Mouse (Mus musculus) forebrain, embryonic 14.5 days (tissue): ENCODE measurements around the gene Washc1. TPM values are rescaled to one million over a fixed set of nuclear protein-coding genes. Genes with fewer than 3 reads are reported as not detected.
A peak's percentile ranks its signal among the peaks of the same experiment; 100 is the strongest.

Experiments
- ATAC-seq: fragments of 200-750 bp; cut with Nextera tagmentation; 2 replicates; pipeline ENCODE4 v1.8.0; 2017; ENCODE audit warnings: mild to moderate bottlenecking, moderate library complexity
- DNase-seq: peaks from one replicate; pipeline ENCODE4 v3.0.0-alpha.2; 2015; ENCODE audit warnings: low spot score
- H3K27ac ChIP-seq: fragments of 300-500 bp; sonication (generic); 2 replicates; pipeline ENCODE4 v1.5.1; 2014; ENCODE audit warnings: low read depth, mild to moderate bottlenecking, control low read depth, low read length, moderate library complexity
- H3K27me3 ChIP-seq: fragments of 300-500 bp; sonication (generic); replicated peaks from 2 replicates; pipeline ENCODE4 v1.6.1; 2014; ENCODE audit warnings: low read length, control low read depth, mixed read lengths; ENCODE audit not compliant: control insufficient read depth, insufficient read depth
- H3K36me3 ChIP-seq: fragments of 300-500 bp; sonication (generic); 2 replicates; pipeline ENCODE4 v1.6.1; 2014; ENCODE audit warnings: low read length, control low read depth; ENCODE audit not compliant: control insufficient read depth, insufficient read depth
- H3K4me1 ChIP-seq: fragments of 300-500 bp; sonication (generic); 2 replicates; pipeline ENCODE4 v1.6.1; 2014; ENCODE audit warnings: antibody characterized with exemption, low read length, control low read depth; ENCODE audit not compliant: control insufficient read depth, insufficient read depth
- H3K4me2 ChIP-seq: fragments of 300-500 bp; sonication (generic); 2 replicates; pipeline ENCODE4 v1.6.1; 2014; ENCODE audit warnings: mild to moderate bottlenecking, control low read depth, low read length
- H3K4me3 ChIP-seq: fragments of 300-500 bp; sonication (generic); 2 replicates; pipeline ENCODE4 v1.5.1; 2014; ENCODE audit warnings: low read depth, low read length, control low read depth
- H3K9ac ChIP-seq: fragments of 300-500 bp; sonication (generic); 2 replicates; pipeline ENCODE4 v1.6.1; 2014; ENCODE audit warnings: mild to moderate bottlenecking, low read length, control low read depth, moderate library complexity
- H3K9me3 ChIP-seq: fragments of 300-500 bp; sonication (generic); replicated peaks from 2 replicates; pipeline ENCODE4 v1.6.1; 2016; ENCODE audit warnings: low read length, control low read depth, mixed read lengths; ENCODE audit not compliant: control insufficient read depth
- WGBS: fragments of 180-500 bp; shearing (Covaris S2); extraction: QIAGEN DNeasy Blood & Tissue Kit; methylation state at CpG from one replicate; pipeline ENCODE4 v1.1.7; 2014; 5-methylcytosine and 5-hydroxymethylcytosine counted together
- polyA plus RNA-seq: library from polyadenylated mRNA; unstranded; fragments of >200 nt; fragmentation: Nextera tagmentation; extraction: Ambion mirVana; gene quantifications from 2 replicates; pipeline ENCODE4 v1.2.1, GENCODE M21; 2014

Gene Washc1
- polyA plus RNA-seq, 1 experiment from 2014 or later: 35.6 TPM

DNA sequence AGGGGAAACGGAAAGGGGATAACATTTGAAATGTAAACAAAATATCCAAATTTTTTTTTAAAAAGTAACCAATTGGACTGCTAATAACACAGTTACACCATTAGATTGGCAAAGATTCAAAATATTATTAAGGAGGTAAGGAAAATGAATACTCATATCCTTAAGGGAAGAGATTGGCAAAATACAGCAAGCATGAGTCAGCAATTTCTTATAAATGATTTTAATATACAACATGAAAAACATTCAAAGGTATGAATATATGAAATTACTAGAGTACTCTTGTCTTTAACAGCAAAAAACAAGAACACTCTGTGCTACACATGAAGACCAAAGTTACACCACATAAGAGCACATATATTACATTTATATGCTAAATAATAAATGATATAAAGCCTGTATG, 26.3 kb upstream of the Washc1 start:
- no peak for ATAC-seq
- Histone ChIP-seq H3K36me3 (peaks cover 49% of the 10 kb centered on the region), H3K27ac (no peak overlapping the region), H3K9me3 (no peaks in the 10 kb centered on the region), H3K9ac (no peak overlapping the region), H3K4me2 (no peak overlapping the region), H3K27me3 (no peaks in the 10 kb centered on the region), H3K4me1 (no peaks in the 10 kb centered on the region), H3K4me3 (no peak overlapping the region)
- DNase-seq: no peak
- 100% methylated on average over 1 of the region's 1 CpGs for WGBS

- no peak overlapping the region for H3K4me2 ChIP-seq
- no peak for DNase-seq
- no peak for ATAC-seq
- no peaks in the 10 kb centered on the region for H3K27me3 ChIP-seq
- H3K4me1 ChIP-seq: no peaks in the 10 kb centered on the region
- H3K9me3 ChIP-seq: no peaks in the 10 kb centered on the region
- H3K9ac ChIP-seq: no peak overlapping the region
- H3K36me3 ChIP-seq: peaks cover 37% of the 10 kb centered on the region
- no peak overlapping the region for H3K4me3 ChIP-seq
- no peak overlapping the region for H3K27ac ChIP-seq
Observed at GRCm38 (mm10) chr17:66090251-66090650, 21.1 kb upstream of the Washc1 start.

- no peak overlapping the region for H3K4me3 ChIP-seq
- H3K4me1 ChIP-seq: no peaks in the 10 kb centered on the region
- no peak overlapping the region for H3K4me2 ChIP-seq
- no peak overlapping the region for H3K9ac ChIP-seq
- H3K27ac ChIP-seq: no peak overlapping the region
- no peak for ATAC-seq
- H3K9me3 ChIP-seq: no peaks in the 10 kb centered on the region
- WGBS: 89% methylated on average over 2 of the region's 2 CpGs
- DNase-seq: no peak
- H3K36me3 ChIP-seq: peaks cover 25% of the 10 kb centered on the region
- H3K27me3 ChIP-seq: no peaks in the 10 kb centered on the region
Observed at GRCm38 (mm10) chr17:66091392-66091791, 20.0 kb upstream of the Washc1 start.

DNA sequence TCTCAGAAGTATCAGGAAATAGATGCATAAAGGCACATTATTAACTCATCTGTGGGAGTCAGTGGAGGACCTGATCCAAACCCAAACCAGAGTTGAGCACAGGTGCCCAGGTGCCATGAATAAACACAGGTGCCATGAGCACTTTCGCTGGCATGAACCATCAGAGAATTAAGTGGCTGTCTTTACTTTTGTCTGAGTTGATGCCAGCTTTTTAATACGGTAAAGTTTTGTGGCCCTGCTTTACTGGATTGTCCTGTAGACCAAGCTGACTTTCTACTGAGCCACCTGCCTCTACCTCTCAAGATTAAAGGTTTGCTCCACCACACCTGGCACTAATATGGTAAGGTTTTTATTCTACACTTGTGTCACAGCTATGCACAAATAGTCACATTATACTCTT, 19.3 kb upstream of the Washc1 start:
- ATAC-seq (no peak), DNase-seq (no peak)
- Histone ChIP-seq H3K27me3 (no peaks in the 10 kb centered on the region), H3K4me1 (no peaks in the 10 kb centered on the region), H3K4me2 (no peak overlapping the region), H3K27ac (no peak overlapping the region), H3K4me3 (no peak overlapping the region), H3K36me3 (peaks cover 19% of the 10 kb centered on the region), H3K9me3 (no peaks in the 10 kb centered on the region), H3K9ac (no peak overlapping the region)
- WGBS: 98% methylated on average over 2 of the region's 2 CpGs

DNA sequence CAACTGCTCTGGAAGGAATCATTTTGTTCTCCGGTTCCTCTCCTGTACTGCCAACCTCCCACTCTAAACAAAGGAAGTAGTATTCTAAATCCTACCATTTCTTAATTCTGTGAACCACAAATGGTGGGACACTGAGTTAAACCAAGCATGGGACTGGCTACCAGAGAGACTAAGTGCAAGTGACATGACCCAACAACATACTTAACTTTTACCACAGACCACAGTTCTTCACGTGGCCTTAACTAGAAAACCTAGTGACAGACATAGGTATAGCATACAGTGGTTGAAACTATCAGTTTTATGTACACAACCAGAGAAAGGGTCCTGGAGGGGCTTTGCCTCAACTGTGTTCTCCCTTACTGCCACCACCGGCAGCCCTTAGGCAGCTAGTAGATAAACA, 18.7 kb upstream of the Washc1 start:
- WGBS: 86% methylated on average over 3 of the region's 3 CpGs
- Histone ChIP-seq H3K36me3 (peaks cover 15% of the 10 kb centered on the region; the same call in 1 of the 2 replicates), H3K4me1 (no peaks in the 10 kb centered on the region), H3K4me2 (no peak overlapping the region), H3K4me3 (no peak overlapping the region), H3K9ac (no peak overlapping the region), H3K9me3 (no peaks in the 10 kb centered on the region), H3K27ac (no peak overlapping the region), H3K27me3 (no peaks in the 10 kb centered on the region)
- DNase-seq (no peak), ATAC-seq (no peak)

- H3K9me3 ChIP-seq: no peaks in the 10 kb centered on the region
- no peaks in the 10 kb centered on the region for H3K27me3 ChIP-seq
- whole genome bisulfite sequencing: under 1% methylated on average over 41 of the region's 41 CpGs
- H3K27ac ChIP-seq: peak overlapping the region; percentile 94
- peak overlapping the region; percentile 95 for H3K4me3 ChIP-seq
- peaks cover 8% of the 10 kb centered on the region for H3K4me1 ChIP-seq
- peak overlapping the region; percentile 98 for H3K4me2 ChIP-seq
- ATAC-seq (no peak), DNase-seq (peak; percentile 45)
- H3K36me3 ChIP-seq: no peaks in the 10 kb centered on the region
- H3K9ac ChIP-seq: peak overlapping the region; percentile 96
Observed at GRCm38 (mm10) chr17:66100566-66101379, 10.6 kb upstream of the Washc1 start.

DNA sequence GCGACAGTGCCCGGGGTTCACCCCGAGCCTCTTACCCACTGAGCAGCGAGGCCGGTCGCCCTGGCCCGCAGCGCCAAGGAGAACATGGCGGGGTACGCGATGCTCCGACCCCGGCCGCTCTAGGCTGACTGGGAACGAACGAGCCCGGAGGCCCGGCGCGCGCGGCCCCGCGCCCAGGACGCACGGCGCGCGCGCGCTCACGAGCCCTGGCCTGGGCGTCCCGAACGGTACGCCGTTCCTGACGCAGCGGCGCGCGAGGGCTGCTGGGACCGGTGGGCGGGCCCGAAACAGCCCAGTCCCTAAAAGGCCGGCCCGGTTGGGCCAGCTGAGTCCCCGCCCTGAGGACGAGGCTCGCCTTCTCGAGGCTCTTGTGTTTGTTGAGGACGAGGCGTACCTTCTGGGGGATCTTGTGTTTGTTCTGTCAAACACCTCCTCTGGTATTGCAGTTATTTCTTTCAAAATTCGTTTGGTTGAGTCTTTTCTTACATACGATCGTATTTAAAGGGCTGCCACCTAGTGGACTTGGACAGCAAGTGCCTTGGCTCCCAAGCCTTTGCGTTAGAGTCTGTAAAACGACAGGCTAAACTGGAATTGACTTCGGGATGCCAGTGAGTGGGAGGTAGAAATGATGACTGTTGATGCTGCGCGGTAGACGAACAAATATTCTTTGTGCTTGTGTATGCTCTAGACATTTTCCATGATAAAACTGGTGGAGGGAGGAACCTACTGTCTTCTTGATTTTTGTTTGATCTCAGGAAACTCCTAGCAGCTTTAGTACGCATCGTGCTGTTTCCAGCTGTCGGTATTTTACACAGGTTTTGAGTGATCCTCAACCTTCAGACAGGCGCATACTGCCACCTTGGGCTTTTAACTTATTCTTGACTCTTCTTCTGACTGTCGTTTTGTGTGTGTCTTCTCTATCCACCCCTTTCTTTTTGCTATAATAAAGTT, 9.7 kb upstream of the Washc1 start, which contains the start of gene Ndufv2:
Gene Ndufv2 (minus strand): TSS at position 180 of the 951 bp plus-strand sequence.
- DNase-seq: peak; percentile 99
- peak within 1 kb of the TSS; percentile 96 for H3K9ac ChIP-seq
- H3K27ac ChIP-seq: peak within 1 kb of the TSS; percentile 94
- WGBS: 1% methylated on average over 55 of the region's 67 CpGs
- peak within 1 kb of the TSS; percentile 95 for H3K4me3 ChIP-seq
- no peaks in the 10 kb centered on the region for H3K36me3 ChIP-seq
- ATAC-seq: peak; percentile 100
- peak within 1 kb of the TSS; percentile 98 for H3K4me2 ChIP-seq
- no peaks in the 10 kb centered on the region for H3K27me3 ChIP-seq
- H3K4me1 ChIP-seq: peaks cover 8% of the 10 kb centered on the region
- no peaks in the 10 kb centered on the region for H3K9me3 ChIP-seq

DNA sequence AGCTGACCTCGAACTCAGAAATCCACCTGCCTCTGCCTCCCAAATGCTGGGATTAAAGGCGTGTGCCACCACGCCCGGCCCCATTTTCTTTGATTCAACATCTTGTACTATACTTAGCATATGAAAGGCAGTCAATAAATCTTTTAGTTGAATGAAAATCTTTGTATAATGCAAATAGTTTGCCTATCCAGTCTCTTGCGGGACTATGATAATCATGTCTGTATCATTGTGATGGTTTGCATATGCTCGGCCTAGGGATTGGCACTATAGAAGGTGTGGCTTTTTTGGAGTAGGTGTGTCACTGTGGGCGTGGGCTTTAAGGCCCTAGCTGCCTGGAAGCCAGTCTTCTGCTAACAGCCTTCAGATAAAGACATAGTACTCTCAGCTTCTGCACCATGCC, 7.3 kb upstream of the Washc1 start:
- DNase-seq (no peak), ATAC-seq (no peak)
- no peak overlapping the region for H3K4me3 ChIP-seq
- H3K36me3 ChIP-seq: no peaks in the 10 kb centered on the region
- 87% methylated on average over 7 of the region's 7 CpGs for WGBS
- no peak overlapping the region for H3K9ac ChIP-seq
- no peaks in the 10 kb centered on the region for H3K9me3 ChIP-seq
- no peak overlapping the region for H3K4me2 ChIP-seq
- H3K4me1 ChIP-seq: peaks cover 8% of the 10 kb centered on the region
- no peaks in the 10 kb centered on the region for H3K27me3 ChIP-seq
- H3K27ac ChIP-seq: no peak overlapping the region
